Mouse (Mus musculus) erythroblast, embryonic 14.5 days (primary cell): Measurements from ENCODE around the gene Mtr.

Source experiments
- GATA1 ChIP-seq: IDR thresholded peaks from 2 replicates; pipeline ENCODE4 v1.6.1; 2012; ENCODE audit warnings: low read length, inconsistent platforms, mixed read lengths
- TAL1 ChIP-seq: IDR thresholded peaks from 3 replicates; pipeline ENCODE4 v1.6.1; 2012; ENCODE audit warnings: low read length, inconsistent platforms, mixed read lengths

- TF ChIP-seq GATA1 (no peak), TAL1 (no peak)
Observed at GRCm38 (mm10) chr13:12165461-12166058, 92.4 kb downstream of the Mtr start.
